Mouse (Mus musculus): Measurements from ENCODE around the gene Pop4. TPM values are rescaled to one million over a fixed set of nuclear protein-coding genes. Genes with fewer than 3 reads are reported as not detected.

Gene Pop4
- total RNA-seq, 2 experiments from 2014 or later: 42.9 to 65.2 TPM

- no peak for ATAC-seq (replicated peaks; ENCODE audit: low FRiP score, low TSS enrichment, poor library complexity, severe bottlenecking)
Measured at GRCm38 (mm10) chr7:38224577-38225369, 46.5 kb downstream of the Pop4 start.

- no peak for ATAC-seq (replicated peaks; ENCODE audit: low FRiP score, low TSS enrichment, poor library complexity, severe bottlenecking)
Measured at GRCm38 (mm10) chr7:38220866-38221265, 50.4 kb downstream of the Pop4 start.

GRCm38 (mm10) chr7:38219526-38219925 lies 51.7 kb downstream of the Pop4 start:
- ATAC-seq (replicated peaks; ENCODE audit: low FRiP score, low TSS enrichment, poor library complexity, severe bottlenecking): no peak

- no peak for ATAC-seq (replicated peaks; ENCODE audit: low FRiP score, low TSS enrichment, poor library complexity, severe bottlenecking)
Measured at GRCm38 (mm10) chr7:38218631-38219367, 52.4 kb downstream of the Pop4 start.

- ATAC-seq (replicated peaks; ENCODE audit: low FRiP score, low TSS enrichment, poor library complexity, severe bottlenecking): no peak
Measured at GRCm38 (mm10) chr7:38217417-38218171, 53.6 kb downstream of the Pop4 start.

- ATAC-seq (replicated peaks; ENCODE audit: low FRiP score, low TSS enrichment, poor library complexity, severe bottlenecking): 0 out of 2 replicates have a peak, but pooled peaks have one; percentile 16
Measured at GRCm38 (mm10) chr7:38215697-38216096, 55.5 kb downstream of the Pop4 start.

- ATAC-seq (replicated peaks; ENCODE audit: low FRiP score, low TSS enrichment, poor library complexity, severe bottlenecking): no peak
Measured at GRCm38 (mm10) chr7:38215281-38215680, 55.9 kb downstream of the Pop4 start.

- ATAC-seq (replicated peaks; ENCODE audit: low FRiP score, low TSS enrichment, poor library complexity, severe bottlenecking): no peak
Measured at GRCm38 (mm10) chr7:38214473-38215214, 56.6 kb downstream of the Pop4 start.

- no peak for ATAC-seq (replicated peaks; ENCODE audit: low FRiP score, low TSS enrichment, poor library complexity, severe bottlenecking)
Measured at GRCm38 (mm10) chr7:38212651-38213062, 58.6 kb downstream of the Pop4 start.

Other genes starting within 250 kb of the Pop4 start
- 45.5 and 75.1 TPM in 2 replicates for gene Uri1, start 247.9 kb downstream of the Pop4 start, total RNA-seq (2014; fragmentation: Nextera tagmentation)
- gene Uri1, start 247.9 kb downstream of the Pop4 start, total RNA-seq (2017): 72.2 and 75.2 TPM in 2 replicates
- gene Ccne1, start 163.9 kb downstream of the Pop4 start, total RNA-seq (2014; fragmentation: Nextera tagmentation): 111 and 130 TPM in 2 replicates
- 99.0 and 164 TPM in 2 replicates for gene Ccne1, start 163.9 kb downstream of the Pop4 start, total RNA-seq (2017)
- 8.6 and 9.2 TPM in 2 replicates for gene 1600014C10Rik, start 88.2 kb downstream of the Pop4 start, total RNA-seq (2014; fragmentation: Nextera tagmentation)
- 4.9 and 9.2 TPM in 2 replicates for gene 1600014C10Rik, start 88.2 kb downstream of the Pop4 start, total RNA-seq (2017)
- 1.0 TPM in 1 of 2 replicates, not detected in the other for gene Plekhf1, start 43.4 kb downstream of the Pop4 start, total RNA-seq (2014; fragmentation: Nextera tagmentation)
- 0.38 and 0.42 TPM in 2 replicates for gene Plekhf1, start 43.4 kb downstream of the Pop4 start, total RNA-seq (2017)